Mouse (Mus musculus) lung, embryonic 16.5 days (tissue): ENCODE results near the gene Egln2. TPM values are rescaled to one million over a fixed set of nuclear protein-coding genes. Genes with fewer than 3 reads are reported as not detected.

Experiments
- ATAC-seq: fragments of 200-750 bp; cut with Nextera tagmentation; 2 replicates; pipeline ENCODE4 v1.8.0; 2017; ENCODE audit warnings: low read depth, mild to moderate bottlenecking, moderate library complexity
- H3K27ac ChIP-seq: fragments of 300-500 bp; sonication (generic); 2 replicates; pipeline ENCODE4 v1.5.1; 2014; ENCODE audit warnings: mild to moderate bottlenecking, control low read depth, low read length
- H3K27me3 ChIP-seq: fragments of 300-500 bp; sonication (generic); 2 replicates; pipeline ENCODE4 v1.6.1; 2014; ENCODE audit warnings: low read depth, low read length, mixed read lengths; ENCODE audit not compliant: control insufficient read depth, insufficient read depth
- H3K36me3 ChIP-seq: fragments of 300-500 bp; sonication (generic); 2 replicates; pipeline ENCODE4 v1.6.1; 2014; ENCODE audit warnings: low read length; ENCODE audit not compliant: control insufficient read depth, insufficient read depth
- H3K4me1 ChIP-seq: fragments of 300-500 bp; sonication (generic); replicated peaks from 2 replicates; pipeline ENCODE4 v1.6.1; 2014; ENCODE audit warnings: low read length, mixed read lengths; ENCODE audit not compliant: control insufficient read depth, insufficient read depth
- H3K4me2 ChIP-seq: fragments of 300-500 bp; sonication (generic); 2 replicates; pipeline ENCODE4 v1.6.1; 2014; ENCODE audit warnings: low read depth, low read length, control low read depth
- H3K4me3 ChIP-seq: fragments of 300-500 bp; sonication (generic); 2 replicates; pipeline ENCODE4 v1.5.1; 2014; ENCODE audit warnings: mild to moderate bottlenecking, low read length, control low read depth
- H3K9ac ChIP-seq: fragments of 300-500 bp; sonication (generic); 2 replicates; pipeline ENCODE4 v1.6.1; 2014; ENCODE audit warnings: low read length, control low read depth
- H3K9me3 ChIP-seq: fragments of 300-500 bp; sonication (generic); 2 replicates; pipeline ENCODE4 v1.6.1; 2016; ENCODE audit warnings: low read length; ENCODE audit not compliant: control insufficient read depth
- WGBS: fragments of 180-500 bp; shearing (Covaris S2); extraction: QIAGEN DNeasy Blood & Tissue Kit; methylation state at CpG from one replicate; pipeline ENCODE4 v1.1.7; 2014; 5-methylcytosine and 5-hydroxymethylcytosine counted together
- polyA plus RNA-seq: library from polyadenylated mRNA; unstranded; fragments of >200 nt; fragmentation: Nextera tagmentation; extraction: Ambion mirVana; gene quantifications from 2 replicates; pipeline ENCODE4 v1.2.1, GENCODE M21; 2015

Gene Egln2
- polyA plus RNA-seq, 1 experiment from 2014 or later = 68.8 TPM

- Histone ChIP-seq H3K4me3 (no peak overlapping the region), H3K4me2 (no peak overlapping the region), H3K4me1 (peaks cover 13% of the 10 kb centered on the region), H3K9ac (no peak overlapping the region), H3K36me3 (peaks cover 18% of the 10 kb centered on the region), H3K27me3 (no peaks in the 10 kb centered on the region), H3K9me3 (no peaks in the 10 kb centered on the region), H3K27ac (no peak overlapping the region)
- ATAC-seq = no peak
- 71% methylated on average over 13 of the region's 13 CpGs for WGBS
Measured at GRCm38 (mm10) chr7:27156005-27156404, 10.6 kb downstream of the Egln2 start.

- peak within 1 kb of the TSS; percentile 29; the same call in 1 of the 2 replicates for H3K9ac ChIP-seq
- 38% methylated on average over 10 of the region's 10 CpGs for WGBS
Measured at GRCm38 (mm10) chr7:27153205-27153764, 13.3 kb downstream of the Egln2 start, which contains the start of gene Cyp2t4. Gene Cyp2t4, plus strand, starts transcription at chr7:27153714.

GRCm38 (mm10) chr7:27136410-27136996, 30.1 kb downstream of the Egln2 start:
- ATAC-seq = no peak
- Histone ChIP-seq H3K9me3 (peaks cover 6% of the 10 kb centered on the region), H3K9ac (no peak overlapping the region), H3K4me2 (no peak overlapping the region), H3K27me3 (no peaks in the 10 kb centered on the region), H3K27ac (no peak overlapping the region), H3K36me3 (no peaks in the 10 kb centered on the region), H3K4me1 (peaks cover 5% of the 10 kb centered on the region; the same call in 1 of the 2 replicates), H3K4me3 (no peak overlapping the region)
- 33% methylated on average over 8 of the region's 8 CpGs for WGBS

More at GRCm38 (mm10) chr7:27153205-27153764, 13.3 kb downstream of the Egln2 start, which contains the start of gene Cyp2t4:
- ATAC-seq = peak; percentile 93
- peaks cover 2% of the 10 kb centered on the region; the same call in 1 of the 2 replicates for H3K4me1 ChIP-seq
- H3K27me3 ChIP-seq = no peaks in the 10 kb centered on the region
- peaks cover 6% of the 10 kb centered on the region for H3K36me3 ChIP-seq
- peak within 1 kb of the TSS; percentile 87 for H3K27ac ChIP-seq
- no peak within 1 kb of the TSS for H3K4me3 ChIP-seq
- H3K4me2 ChIP-seq = no peak within 1 kb of the TSS
- no peaks in the 10 kb centered on the region for H3K9me3 ChIP-seq

- no peak overlapping the region for H3K27ac ChIP-seq
- H3K36me3 ChIP-seq = no peaks in the 10 kb centered on the region
- no peak for ATAC-seq
- no peak overlapping the region for H3K4me2 ChIP-seq
- H3K4me1 ChIP-seq = peaks cover 5% of the 10 kb centered on the region; the same call in 1 of the 2 replicates
- no peaks in the 10 kb centered on the region for H3K27me3 ChIP-seq
- H3K9me3 ChIP-seq = no peaks in the 10 kb centered on the region
- H3K4me3 ChIP-seq = no peak overlapping the region
- WGBS = 73% methylated on average over 4 of the region's 4 CpGs
- no peak overlapping the region for H3K9ac ChIP-seq
Measured at GRCm38 (mm10) chr7:27133757-27134156, 32.8 kb downstream of the Egln2 start.

GRCm38 (mm10) chr7:27133156-27133555, 33.4 kb downstream of the Egln2 start:
- peak; percentile 35; the same call in 1 of the 2 replicates for ATAC-seq

GRCm38 (mm10) chr7:27132588-27132987, 34.0 kb downstream of the Egln2 start:
- no peak overlapping the region; the same call in 1 of the 2 replicates for H3K9ac ChIP-seq
- H3K9me3 ChIP-seq = no peaks in the 10 kb centered on the region
- no peak overlapping the region for H3K4me3 ChIP-seq
- ATAC-seq = peak; percentile 34; the same call in 1 of the 2 replicates
- WGBS = 11% methylated on average over 10 of the region's 10 CpGs
- no peaks in the 10 kb centered on the region for H3K27me3 ChIP-seq
- no peak overlapping the region for H3K4me2 ChIP-seq
- no peaks in the 10 kb centered on the region for H3K36me3 ChIP-seq
- peaks cover 5% of the 10 kb centered on the region; the same call in 1 of the 2 replicates for H3K4me1 ChIP-seq
- no peak overlapping the region for H3K27ac ChIP-seq

More at GRCm38 (mm10) chr7:27133156-27133555, 33.4 kb downstream of the Egln2 start:
- Histone ChIP-seq H3K4me1 (peaks cover 5% of the 10 kb centered on the region; the same call in 1 of the 2 replicates), H3K4me3 (no peak overlapping the region), H3K36me3 (no peaks in the 10 kb centered on the region), H3K4me2 (no peak overlapping the region), H3K27ac (no peak overlapping the region), H3K9ac (no peak overlapping the region; the same call in 1 of the 2 replicates), H3K27me3 (no peaks in the 10 kb centered on the region), H3K9me3 (no peaks in the 10 kb centered on the region)
- WGBS = 32% methylated on average over 12 of the region's 12 CpGs

GRCm38 (mm10) chr7:27131387-27131786, 35.2 kb downstream of the Egln2 start:
- no peaks in the 10 kb centered on the region for H3K9me3 ChIP-seq
- H3K27ac ChIP-seq = no peak overlapping the region
- H3K9ac ChIP-seq = no peak overlapping the region
- no peak for ATAC-seq
- H3K4me2 ChIP-seq = no peak overlapping the region
- no peak overlapping the region for H3K4me3 ChIP-seq
- no peaks in the 10 kb centered on the region for H3K27me3 ChIP-seq
- H3K36me3 ChIP-seq = no peaks in the 10 kb centered on the region
- peaks cover 5% of the 10 kb centered on the region; the same call in 1 of the 2 replicates for H3K4me1 ChIP-seq
- 55% methylated on average over 2 of the region's 2 CpGs for WGBS

GRCm38 (mm10) chr7:27130521-27131370, 35.9 kb downstream of the Egln2 start:
- Histone ChIP-seq H3K4me3 (no peak overlapping the region), H3K4me2 (no peak overlapping the region), H3K27ac (no peak overlapping the region), H3K36me3 (no peaks in the 10 kb centered on the region), H3K4me1 (peaks cover 5% of the 10 kb centered on the region; the same call in 1 of the 2 replicates), H3K27me3 (no peaks in the 10 kb centered on the region), H3K9ac (no peak overlapping the region), H3K9me3 (no peaks in the 10 kb centered on the region)
- 86% methylated on average over 22 of the region's 22 CpGs for WGBS
- no peak for ATAC-seq

- H3K9me3 ChIP-seq = no peaks in the 10 kb centered on the region
- no peak overlapping the region for H3K9ac ChIP-seq
- H3K4me2 ChIP-seq = no peak overlapping the region
- no peak for ATAC-seq
- WGBS = 72% methylated on average over 12 of the region's 12 CpGs
- H3K27ac ChIP-seq = no peak overlapping the region
- H3K27me3 ChIP-seq = no peaks in the 10 kb centered on the region
- peaks cover 5% of the 10 kb centered on the region; the same call in 1 of the 2 replicates for H3K4me1 ChIP-seq
- no peaks in the 10 kb centered on the region for H3K36me3 ChIP-seq
- H3K4me3 ChIP-seq = no peak overlapping the region
Measured at GRCm38 (mm10) chr7:27129811-27130210, 36.8 kb downstream of the Egln2 start.
